Mouse (Mus musculus): Measurements from ENCODE around the gene Col5a2. TPM values are rescaled to one million over a fixed set of nuclear protein-coding genes. Genes with fewer than 3 reads are reported as not detected.
"Not testable (repeated sequence)": the region's sequence is repeated elsewhere in the genome, so short reads cannot be mapped to it uniquely, and the experiment has no call there.

Gene Col5a2
- 1 to 10 TPM; 1.7 to 2.7 (median 1.9) TPM for total RNA-seq (2022)

DNA sequence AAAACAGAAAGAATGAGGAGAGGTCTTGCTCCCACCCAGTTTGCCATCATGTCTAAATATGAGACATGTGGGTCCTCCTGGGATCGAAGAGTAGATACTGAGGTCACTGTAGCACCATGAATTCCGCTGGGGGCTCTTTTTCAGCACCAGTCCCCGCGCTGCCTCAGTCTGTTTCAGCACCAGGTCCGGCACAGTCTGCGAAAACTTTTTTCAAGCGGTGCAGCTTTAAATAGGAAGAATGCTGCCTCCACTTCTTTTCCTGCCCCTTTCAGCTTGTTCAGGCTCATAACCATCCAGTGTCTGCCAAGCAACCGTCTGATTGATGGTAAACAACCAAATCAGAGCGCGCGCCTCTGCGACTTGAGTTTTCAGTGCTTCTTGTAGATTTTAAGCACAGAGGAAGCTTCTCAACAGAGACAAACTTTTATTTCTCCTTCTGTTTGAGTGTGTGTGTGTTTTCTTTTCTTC is at the start of gene Col5a2:
Col5a2 (minus strand) TSS at position 418 of the 468 bp plus-strand sequence.
- peak; percentile 7 to 14 for DNase-seq (ENCODE audit: low spot score in 2 of 2)

DNA sequence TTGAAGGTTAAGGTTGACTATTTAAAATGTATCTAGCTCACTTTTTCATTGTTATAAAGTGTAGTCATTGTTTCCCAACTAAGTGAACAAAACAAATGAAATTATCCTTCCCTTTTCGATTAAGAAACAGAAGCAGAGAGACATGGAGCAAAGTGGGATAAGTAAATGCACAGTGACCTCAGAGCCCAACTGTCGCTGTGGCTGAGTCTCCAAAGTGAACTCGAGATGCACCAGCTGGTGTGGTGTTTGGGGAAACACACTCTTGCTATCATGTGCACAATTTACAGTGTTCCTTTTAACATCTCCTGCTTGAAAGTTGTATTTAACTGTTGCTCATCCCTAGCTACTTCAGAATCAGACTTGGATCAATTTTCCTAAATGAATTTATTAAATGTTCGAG is 47.4 kb upstream of the Col5a2 start:
- DNase-seq (ENCODE audit: low spot score in 2 of 2): no peak

DNA sequence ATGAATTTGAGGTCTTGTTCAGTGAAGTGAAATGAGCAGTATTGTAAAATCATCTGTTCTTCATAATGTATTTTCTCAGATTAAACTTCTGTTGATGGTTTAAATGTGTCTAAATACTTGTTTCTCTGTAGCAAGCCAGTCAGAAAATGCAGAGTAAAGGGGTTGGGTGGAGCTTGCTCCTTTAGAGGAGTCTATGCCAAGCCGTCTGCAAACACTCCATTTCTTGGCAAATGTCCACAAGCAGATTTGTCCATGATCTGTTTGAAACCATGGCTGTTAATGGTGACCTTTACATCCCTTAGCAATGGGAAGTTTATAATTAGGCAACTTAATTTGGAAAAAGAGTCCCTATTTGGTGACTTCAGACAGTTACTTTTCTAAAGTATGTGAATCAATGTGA is 38.8 kb upstream of the Col5a2 start:
- no peak for DNase-seq (ENCODE audit: low spot score in 2 of 2)

DNA sequence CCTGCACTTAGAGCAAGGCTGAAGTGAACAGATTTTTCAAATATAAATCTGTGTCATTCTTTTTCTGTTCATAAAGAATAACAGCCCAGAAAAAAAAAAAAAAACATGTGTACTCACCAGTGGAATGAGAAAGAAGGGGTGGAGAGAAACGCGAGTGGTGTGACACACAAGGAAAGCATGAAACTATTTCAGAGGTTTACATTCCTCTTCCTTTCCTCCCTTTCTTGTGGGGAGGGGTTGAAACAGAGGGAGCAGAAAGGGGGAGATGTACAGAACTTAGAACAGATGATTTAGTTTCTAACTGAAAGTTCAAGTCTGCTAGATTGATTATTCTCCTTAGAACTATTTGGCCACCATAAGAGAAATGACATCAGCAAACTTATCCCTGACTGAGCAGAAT is 38.1 kb upstream of the Col5a2 start:
- no peak for DNase-seq (ENCODE audit: low spot score in 2 of 2)

DNA sequence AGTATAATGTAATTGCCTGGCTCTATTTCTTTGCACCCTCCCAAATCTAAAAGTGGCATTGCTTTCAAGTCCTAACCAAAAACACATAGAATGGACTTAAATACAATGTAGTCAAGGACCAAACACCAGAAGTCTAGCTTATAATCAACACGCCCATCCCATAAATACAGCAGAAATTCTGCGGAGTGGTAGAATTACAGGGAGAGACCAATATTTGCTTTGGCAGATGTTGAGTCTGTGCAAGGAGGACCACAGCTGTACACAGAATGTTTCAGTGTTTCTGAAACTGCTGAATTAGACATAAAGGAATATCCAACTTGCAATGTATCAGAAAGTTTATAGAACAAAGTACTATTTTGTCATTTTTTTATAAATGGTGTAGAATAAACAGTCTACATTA is 28.4 kb upstream of the Col5a2 start:
- no peak for DNase-seq (ENCODE audit: low spot score in 2 of 2)

DNA sequence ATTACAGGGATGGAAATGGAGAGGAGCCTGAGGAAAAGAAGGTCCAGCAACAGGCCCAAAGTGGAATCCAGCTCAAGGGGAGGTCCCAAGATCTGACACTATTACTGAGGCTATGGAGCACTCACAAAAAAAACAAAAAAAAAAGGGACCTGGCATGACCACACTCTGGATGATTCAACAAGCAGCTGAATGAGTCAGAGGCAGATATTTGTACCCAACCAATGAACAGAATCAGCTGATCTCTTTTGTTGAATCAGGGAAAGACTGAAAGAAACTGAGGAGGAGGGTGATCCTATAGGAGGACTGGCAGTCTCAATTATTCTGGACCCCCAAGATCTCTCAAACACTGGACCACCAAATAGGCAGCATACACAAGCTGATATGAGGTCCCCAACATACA is 24.4 kb upstream of the Col5a2 start:
- not testable (repeated sequence) for DNase-seq (ENCODE audit: low spot score in 2 of 2)

DNA sequence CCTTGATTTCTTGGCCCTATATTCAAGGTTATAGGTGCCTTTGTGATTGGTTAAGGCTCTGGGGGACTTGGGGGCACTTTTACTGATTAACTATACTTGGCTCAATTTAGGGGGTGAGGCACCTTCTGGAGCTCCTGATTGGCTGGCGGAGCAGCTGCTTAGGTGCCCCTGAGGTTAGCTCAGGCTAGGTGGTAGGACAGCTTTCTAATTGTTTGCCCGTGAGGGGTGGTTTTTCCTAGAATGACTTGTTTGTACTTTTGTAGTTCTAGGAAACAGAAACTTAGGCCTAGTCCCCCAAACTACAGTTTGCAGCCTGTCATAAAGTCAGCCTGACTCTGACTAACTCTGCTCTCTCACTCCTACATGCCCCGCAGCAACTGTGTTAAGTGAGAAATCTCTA is 20.5 kb upstream of the Col5a2 start:
- no peak for DNase-seq (ENCODE audit: low spot score in 2 of 2)

DNA sequence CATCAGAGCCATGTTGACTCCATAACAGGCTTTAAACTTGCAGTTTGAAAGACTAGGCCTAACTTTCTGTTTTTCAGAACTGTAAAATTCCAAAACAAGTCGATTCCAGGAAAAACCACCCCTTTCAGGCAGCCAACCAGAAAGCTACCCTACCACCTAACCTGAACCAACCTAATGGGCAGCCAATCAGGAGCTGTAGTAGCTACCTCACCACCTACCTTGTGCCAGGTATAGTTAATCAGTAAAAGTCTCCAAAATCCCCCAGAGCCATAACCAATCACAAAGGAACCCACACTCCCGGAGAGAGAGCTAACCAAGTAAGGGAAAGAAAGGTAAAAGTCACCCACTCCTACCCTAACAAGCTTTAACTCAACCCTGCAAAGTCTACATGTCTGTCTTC is 18.4 kb upstream of the Col5a2 start:
- no peak for DNase-seq (ENCODE audit: low spot score in 2 of 2)

DNA sequence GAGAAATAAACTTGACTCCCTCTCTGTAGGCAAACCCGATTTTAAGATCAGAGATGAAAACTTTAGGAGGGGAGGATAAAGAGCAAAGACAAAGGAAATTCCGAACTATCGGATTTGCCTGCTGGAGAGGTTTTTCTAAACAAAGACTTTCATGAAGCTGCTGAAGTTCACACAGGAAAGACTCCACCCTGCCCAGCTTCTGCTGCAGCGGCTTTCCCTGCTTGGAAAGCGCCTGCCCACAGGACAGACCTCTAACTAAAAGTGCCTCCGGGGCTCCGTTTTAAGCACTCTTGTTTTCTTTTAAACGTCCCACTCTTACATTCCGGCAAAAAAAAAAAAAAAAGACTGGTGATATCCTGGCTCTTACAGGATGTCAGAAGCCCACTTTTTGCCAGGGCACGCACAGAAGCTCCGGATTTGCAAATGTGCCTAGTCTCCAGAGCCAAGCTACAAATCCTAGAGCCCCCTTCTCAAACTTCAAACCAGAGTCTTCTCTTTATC is 791 bp downstream of the Col5a2 start:
- no peak for DNase-seq (ENCODE audit: low spot score in 2 of 2)

DNA sequence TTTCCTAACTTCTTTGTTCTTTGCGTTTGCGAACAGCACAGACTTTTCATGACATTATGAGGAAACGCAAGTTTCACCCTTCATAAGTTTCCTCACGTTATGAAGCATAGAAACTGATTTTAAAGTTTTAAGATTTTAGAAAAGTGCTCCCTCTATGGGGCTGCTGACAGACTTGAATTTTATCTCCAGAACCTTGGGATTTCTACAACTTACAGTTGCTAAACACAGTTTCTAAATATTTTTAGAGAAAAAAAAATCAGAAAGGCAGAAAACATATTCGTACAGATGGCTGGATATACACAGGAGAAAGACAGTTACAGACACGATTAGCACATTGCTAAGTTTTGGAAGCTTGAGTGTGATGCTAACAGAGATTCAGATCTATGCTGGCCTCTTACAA is 1.6 kb downstream of the Col5a2 start:
- DNase-seq (ENCODE audit: low spot score in 2 of 2): no peak

DNA sequence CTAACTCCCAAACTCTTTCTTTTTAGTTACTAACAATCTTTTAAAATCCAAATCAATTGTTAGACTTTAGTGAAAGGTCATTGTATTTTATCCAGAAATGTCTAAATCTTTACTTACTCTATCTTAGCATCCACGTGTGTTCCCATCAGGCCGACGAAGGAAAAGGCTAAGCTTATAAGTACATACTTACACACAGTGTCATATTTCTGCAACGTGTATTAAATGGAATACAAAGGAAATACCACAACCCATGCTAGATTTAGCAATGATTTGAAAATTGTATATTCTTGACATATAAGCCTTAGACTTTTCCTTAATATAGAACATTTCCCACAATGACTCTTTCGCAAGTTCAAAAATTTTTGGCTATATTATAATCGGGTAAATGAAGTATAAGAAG is 2.6 kb downstream of the Col5a2 start:
- no peak for DNase-seq (ENCODE audit: low spot score in 2 of 2)

DNA sequence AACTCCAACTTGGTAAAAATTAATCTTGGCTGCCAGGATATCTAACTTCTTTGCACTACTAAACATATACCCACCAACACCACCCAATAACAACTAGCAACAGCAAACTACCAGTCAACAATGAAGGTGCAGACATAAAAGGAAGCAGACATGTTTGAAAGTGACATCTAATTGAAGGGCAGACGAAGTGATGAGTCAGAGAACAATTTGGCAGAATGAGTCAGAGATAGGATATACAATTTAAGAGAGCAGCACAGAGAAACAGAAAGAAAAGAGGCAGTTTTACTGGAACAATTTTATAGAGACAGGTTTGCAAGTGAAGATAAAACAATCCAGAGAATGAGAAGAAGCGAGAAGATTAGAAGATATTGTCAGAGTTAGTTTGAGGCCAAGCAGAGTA is 8.1 kb downstream of the Col5a2 start:
- DNase-seq (ENCODE audit: low spot score in 2 of 2): no peak

DNA sequence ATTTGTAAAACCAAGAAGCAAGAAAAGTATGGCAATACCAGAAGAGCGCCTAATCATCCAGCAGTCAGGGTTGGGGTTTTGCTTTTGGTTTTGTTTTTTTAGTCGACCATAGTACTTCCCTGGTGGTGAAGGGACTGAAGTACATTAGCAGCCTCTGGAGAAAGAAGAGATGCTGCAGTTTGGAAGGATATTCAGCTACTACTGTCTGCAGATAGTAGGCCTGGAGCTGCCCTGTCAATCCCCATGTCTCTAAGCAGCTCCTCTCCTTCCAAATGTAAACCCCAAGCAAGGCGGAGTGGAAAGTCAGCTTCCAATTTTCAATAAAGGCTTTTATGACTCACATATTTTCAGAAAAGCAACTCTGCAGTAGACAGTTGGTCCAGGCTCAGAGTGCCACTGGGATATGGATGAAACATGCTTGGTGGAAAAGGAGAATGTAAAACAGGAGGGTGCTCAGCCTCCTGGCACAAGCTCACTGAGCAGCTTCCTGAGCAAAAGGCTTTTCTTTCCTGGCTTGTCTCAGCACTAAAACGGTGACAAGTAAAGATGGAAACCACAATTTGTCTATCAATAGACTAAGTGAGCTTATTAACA is 10.9 kb downstream of the Col5a2 start:
- no peak for DNase-seq (ENCODE audit: low spot score in 2 of 2)

DNA sequence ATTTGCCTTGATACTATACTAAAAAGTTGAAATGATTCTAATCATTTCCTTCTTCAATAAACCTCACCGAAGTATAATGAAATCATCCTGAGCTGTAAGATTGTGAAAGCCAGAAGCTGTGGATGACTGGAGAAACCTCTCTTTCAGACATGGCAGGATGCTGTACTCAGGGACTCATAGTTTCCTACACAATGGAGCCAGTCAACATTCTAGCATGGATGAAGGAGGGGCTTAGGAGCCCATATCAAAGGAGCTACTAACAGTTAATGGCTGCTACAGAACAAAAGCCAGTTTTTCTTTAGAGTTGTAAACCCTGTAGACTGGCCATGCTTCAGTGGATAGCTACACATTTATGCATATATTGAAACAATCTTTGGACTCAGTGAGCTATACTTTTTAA is 12.6 kb downstream of the Col5a2 start:
- DNase-seq (ENCODE audit: low spot score in 2 of 2): no peak

DNA sequence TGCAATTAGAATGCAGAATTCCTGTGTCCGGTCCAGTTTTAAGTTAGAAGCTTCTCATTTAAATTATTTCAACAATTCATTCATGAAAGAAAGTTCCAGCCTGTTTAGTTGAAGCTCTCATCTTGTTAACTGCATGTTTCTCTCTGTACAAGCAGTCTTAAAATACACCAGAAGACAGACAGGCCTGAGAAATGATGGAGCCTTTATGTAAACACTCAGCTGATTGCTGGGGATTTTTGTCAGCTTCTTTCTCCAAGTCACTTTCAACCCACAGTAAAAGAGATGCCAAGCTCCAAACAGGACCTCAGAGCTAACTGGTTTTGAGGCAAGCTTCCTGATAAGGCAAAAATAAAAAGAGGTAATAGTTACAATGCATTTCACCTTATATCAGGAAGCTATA is 14.8 kb downstream of the Col5a2 start:
- no peak for DNase-seq (ENCODE audit: low spot score in 2 of 2)

DNA sequence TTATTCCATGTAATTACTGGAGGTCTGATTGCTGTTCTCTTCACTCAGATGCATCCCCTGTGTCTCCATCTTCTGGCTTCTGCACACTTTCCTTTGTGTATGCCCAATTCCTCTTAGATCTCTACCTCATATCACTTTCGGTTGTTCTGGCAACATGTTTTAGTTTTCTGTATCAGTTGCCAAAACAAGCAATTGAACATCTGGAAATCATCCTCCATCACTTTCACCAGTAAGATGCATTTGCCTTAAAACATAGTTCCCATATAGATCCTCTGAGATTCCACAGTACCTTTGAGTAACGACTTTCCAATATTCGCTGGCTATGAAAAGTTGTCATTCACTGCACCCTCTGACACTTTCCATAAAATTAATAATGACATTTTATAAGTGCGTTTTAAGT is 20.1 kb downstream of the Col5a2 start:
- DNase-seq (ENCODE audit: low spot score in 2 of 2): no peak

DNA sequence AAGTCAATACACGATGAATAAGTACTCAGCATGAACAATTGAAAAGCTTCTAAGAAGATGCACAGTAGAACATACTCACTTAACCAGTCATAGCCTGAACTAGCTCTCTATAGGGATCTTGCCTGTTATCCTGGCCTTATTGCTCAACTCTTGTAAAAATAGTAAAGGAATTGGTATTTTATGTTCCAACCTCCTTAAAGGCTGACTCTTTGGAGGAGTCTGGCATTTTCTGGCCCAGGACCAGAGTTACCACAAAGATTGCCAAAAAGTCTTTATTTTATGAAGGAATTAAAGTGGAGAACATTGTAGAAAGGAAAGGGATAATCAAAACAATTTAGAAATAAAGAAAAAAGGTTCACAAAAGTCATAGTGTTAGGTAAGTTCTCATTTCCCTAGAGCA is 21.2 kb downstream of the Col5a2 start:
- DNase-seq (ENCODE audit: low spot score in 2 of 2): no peak

DNA sequence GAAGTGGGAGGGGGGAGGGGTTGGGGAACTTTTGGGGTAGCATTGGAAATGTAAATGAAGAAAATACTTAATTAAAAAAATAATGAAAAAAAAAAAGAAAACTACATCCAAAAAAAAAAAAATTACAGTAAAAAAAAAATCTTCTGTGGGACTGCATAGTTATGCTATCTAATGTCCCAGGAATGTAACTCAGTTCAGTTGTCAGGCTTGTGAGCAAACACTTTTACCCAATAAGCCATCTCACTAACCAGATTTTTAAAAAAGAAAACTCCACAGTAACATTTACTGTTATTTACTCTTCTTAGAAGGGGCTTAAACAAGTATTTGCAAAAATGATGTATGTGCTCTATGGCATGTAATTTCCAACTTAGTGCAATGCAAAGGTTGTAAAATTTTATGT is 24.0 kb downstream of the Col5a2 start:
- DNase-seq (ENCODE audit: low spot score in 2 of 2): no peak

DNA sequence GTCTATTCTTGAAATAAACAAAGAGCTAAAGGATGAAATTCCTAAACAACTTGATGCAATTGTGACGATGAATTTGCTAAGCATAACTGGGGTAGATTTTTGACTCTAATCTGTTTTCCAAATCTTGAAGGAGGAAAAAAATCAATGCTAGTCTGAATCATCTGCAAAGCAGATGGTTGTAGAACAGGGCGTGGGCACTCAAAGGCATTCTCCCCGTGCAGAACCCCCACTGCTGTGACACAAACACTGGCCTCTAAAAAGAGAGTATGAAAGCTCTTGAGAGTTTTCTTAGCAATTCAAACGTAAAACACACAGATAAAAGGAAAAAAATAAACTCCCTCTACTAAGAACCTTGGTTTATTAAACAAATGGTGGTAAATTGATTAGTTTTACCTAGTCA is 30.3 kb downstream of the Col5a2 start:
- DNase-seq (ENCODE audit: low spot score in 2 of 2): peak in 1 of 2 experiments; percentile 39

DNA sequence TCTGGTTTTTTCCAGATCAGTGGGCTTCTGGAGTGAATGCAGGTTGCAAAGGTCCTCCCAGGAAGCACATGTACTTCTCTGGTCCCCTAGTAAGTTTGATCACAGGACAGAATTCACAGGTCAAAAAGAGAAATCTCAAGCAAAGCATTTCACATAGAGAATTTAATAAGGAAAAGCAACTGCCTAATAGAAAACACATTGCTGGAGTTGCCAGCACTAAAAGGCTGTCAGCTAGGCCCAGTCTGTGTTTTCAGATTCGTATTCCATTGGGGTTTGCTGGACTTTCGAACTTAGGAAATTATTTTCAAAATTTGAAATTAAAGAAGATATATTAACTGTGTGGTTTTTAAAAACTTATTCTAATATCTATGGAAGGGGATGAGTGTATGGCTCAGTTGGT is 42.3 kb downstream of the Col5a2 start:
- no peak for DNase-seq (ENCODE audit: low spot score in 2 of 2)

DNA sequence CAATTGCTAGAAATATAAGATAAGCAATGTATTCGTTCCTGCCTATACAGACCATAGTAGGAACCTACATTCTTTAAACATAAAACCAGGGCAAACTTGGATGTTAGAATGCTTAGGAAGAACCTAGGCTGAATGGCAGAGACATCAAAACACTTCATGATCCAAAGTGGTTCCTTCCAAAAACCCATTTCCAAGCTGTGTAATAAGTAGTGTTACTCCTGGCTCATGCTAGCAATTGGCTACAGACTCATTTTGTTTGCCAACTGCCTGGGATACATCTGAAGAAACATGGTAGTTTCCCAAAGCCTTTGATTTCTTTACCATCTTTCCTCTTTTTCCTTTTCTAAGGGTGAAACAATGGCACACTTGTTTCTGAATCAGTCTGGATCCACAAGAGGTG is 47.3 kb downstream of the Col5a2 start:
- DNase-seq (ENCODE audit: low spot score in 2 of 2): no peak

DNA sequence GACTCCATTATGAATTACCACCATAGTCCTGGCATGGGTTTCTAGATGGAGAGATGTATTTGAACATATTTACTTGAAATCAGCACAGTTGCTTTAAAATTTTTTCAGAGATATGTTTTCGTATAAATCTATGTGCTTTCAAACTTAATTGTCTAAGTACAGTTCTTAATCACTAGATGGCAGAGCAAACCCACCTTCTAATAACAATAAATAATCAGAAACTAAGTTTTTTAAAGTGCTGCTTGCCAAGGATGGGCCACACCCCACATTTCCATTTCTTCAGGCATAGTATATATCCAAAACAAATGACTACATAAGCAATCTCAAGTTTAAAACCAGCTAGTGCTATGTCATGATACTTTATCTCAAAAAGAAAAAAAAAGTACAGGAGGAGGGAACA is 54.2 kb downstream of the Col5a2 start:
- no peak for DNase-seq (ENCODE audit: low spot score in 2 of 2)

DNA sequence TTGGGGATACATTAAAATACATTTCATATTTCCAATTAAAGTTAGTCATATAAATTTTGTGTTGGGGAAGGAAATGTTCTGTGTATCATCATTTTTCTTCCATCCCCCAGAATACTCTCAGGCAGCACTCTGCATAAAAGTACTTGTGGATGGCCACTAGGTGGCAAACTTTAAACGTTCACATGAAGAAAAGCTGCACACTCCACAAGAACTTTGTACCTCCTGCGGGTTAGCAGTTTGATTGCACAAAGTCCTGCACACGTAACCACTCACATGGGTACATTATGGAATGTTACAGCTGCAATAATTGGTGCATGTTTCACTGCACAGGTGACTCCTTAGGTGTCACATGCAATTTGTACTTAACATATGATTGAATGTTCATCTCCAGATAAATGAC is 71.2 kb downstream of the Col5a2 start:
- peak in 1 of 2 experiments; percentile 1 for DNase-seq (ENCODE audit: low spot score in 2 of 2)

DNA sequence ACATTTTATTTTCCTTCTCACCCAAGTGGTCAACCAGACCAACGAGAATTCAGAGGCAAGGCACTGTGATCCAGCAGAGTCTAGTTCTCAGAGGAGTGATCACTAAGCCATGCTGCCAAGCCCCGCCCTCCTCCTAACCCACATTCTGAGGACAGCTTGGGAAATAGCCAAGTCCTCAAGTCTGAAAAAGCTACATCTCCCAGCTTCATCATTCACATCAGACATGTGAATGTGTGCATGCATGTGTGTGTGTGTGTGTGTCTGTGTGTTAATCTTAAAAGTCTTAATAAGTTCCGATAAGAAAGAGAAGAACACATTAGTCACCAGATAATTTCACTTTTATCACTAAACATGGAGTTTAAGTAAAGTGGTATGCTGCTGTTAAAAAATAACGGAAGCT is 72.6 kb downstream of the Col5a2 start:
- no peak for DNase-seq (ENCODE audit: low spot score in 2 of 2)
